Mouse (Mus musculus): ENCODE measurements around the gene Itch. TPM values are rescaled to one million over a fixed set of nuclear protein-coding genes. Genes with fewer than 3 reads are reported as not detected.
"Not testable (repeated sequence)": the region's sequence is repeated elsewhere in the genome, so short reads cannot be mapped to it uniquely, and the experiment has no call there.

Gene Itch
- polyA plus RNA-seq, 1 experiment: 22.7 TPM

DNA sequence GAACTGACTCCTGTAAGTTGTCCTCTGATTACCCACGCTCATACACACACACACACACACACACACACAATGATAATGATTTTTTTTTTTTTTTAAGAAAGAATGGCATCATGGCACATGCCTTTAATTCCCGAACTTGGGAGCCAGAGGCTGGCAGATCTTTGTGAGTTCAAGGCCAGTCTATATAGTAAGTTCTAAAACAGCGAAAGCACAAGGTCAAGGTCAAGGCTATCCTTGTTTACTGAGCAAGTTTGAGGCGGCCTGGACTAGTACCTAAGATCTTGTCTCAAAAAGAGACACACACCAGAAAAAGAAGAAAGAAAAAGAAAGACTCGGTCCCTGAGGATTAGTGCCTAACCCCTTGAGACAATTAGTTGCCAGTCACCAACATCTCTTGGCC is 7.7 kb downstream of the Itch start:
- no peak for DNase-seq (ENCODE audit: extremely low spot score in 1 of 2, low spot score in 1 of 2)

DNA sequence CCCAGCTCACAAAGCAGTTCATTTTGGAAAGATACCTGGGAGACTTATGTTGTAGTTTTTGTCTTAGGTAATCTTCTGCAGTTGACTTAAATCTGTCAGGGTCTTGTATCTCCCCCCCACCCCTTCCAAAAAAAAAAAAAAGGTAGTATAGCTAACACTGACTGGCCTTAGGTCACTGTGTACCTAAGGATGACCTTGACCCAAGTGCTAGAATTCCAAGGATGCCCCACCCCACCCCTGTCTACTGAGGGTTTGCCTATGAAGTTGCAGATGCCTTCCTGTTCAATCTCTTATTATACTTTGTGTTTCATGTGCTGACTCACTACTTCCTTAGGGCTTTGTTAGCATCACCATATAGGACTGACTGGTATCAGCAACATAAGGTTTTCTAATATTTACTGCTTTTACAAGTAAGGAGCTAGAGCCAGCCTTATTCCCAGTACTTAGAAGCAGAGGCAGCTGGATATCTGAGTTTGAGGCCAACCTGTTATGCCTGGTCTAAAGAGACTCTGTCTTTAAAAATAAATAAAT is 8.8 kb downstream of the Itch start:
- DNase-seq (ENCODE audit: extremely low spot score in 1 of 2, low spot score in 1 of 2): no peak

DNA sequence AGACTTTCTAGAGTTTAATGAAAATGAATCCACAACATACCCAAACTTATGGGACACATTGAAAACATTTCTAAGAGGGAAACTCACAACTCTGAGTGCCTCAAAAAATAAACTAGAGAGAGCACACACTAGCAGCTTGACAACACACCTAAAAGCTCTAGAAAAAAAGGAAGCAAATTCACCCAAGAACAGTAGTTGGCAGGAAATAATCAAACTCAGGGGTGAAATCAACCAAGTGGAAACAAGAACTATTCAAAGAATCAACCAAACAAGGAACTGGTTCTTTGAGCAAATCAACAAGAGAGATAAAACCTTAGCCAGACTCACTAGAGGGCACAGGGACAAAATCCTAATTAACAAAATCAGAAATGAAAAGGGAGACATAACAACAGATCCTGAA is 16.0 kb downstream of the Itch start:
- DNase-seq (ENCODE audit: extremely low spot score in 1 of 2, low spot score in 1 of 2): not testable (repeated sequence)

DNA sequence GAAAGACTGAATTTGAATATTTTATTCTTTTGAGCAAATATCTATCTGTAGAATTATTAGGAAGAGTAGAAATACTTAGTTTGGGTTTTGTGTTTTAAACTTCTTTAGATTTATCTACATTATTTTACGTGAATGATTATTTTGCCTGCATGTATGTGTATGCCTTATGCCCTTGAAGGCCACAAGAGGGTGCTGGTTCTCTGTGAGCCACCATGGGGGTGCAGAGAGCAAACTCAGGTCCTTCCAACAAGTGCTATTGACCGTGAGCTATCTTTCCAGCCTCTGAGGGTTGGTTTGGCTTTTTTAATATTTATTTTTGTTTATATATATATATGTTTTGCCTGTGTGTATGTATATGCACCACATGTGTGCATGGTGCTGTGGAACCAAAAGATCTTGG is 74.1 kb downstream of the Itch start:
- peak in 1 of 2 experiments; percentile 20 for DNase-seq (ENCODE audit: extremely low spot score in 1 of 2, low spot score in 1 of 2)

DNA sequence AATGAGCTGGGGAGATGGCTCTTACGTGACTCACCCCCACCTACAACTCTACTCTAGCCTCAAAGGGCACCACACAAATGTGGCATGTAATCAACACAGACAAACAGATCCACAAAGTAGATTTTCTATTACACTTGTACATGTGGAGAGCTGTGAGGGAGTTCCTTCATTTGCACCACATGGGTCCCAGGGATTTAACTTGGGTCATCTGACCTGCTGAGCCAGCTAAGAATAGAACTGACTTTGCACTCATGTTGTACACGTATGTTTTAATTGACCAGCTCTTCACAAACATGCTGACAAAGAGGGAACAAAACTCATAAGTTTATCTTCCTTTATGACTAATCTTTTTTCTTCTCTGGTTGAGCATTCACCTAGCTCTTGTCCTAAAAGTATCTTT is 89.8 kb downstream of the Itch start:
- DNase-seq (ENCODE audit: extremely low spot score in 1 of 2, low spot score in 1 of 2): no peak

DNA sequence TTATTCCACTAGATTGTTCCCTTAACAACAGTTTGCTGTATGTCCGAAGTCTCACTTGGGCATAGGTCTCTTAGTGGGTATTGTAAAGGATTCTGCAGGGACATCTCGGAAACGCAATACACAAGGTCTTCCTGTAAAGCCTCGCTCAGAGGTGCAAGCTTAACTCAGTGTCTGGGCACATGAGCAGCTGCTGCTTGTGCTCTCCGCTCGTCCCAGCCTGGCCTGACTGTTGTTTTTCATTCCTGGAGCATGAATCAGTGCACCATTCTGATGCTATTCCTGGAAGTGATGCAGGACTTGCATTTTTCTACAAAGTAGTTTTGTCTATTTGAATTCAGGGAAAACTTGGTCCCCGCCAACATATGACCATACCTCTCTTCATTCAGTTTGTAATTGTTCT is 91.4 kb downstream of the Itch start:
- DNase-seq (ENCODE audit: extremely low spot score in 1 of 2, low spot score in 1 of 2): peak in 1 of 2 experiments; percentile 32

DNA sequence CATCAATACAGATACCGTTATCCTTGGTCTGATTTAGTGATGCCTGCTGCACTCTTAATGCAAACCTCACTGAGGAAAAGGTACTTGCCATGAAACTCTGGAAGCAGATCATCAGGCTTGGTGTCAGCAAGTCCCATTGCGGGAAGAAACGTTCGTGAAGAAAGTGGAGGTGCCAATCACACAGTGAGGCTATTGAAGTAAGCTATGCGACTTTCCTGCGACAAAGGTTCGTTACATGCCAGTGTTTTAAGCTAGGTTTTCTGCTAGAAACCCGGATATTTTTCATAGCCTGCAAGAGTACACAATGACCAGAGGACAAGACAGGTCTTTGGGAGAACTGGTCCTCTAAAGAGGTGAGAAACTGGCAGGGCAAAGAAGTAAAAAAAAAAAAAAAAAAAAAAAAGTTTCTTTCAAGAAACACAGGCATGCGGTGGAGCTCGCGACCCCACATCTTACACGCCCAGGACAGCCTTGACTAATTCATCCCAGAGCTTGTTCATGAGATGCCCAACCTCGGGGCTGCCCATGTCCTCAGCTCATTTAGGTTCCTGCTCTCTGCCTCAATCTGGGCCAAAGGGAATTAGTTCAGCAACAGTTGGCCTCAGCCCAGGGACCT is 102.5 kb downstream of the Itch start:
- DNase-seq (ENCODE audit: extremely low spot score in 1 of 2, low spot score in 1 of 2): no peak

DNA sequence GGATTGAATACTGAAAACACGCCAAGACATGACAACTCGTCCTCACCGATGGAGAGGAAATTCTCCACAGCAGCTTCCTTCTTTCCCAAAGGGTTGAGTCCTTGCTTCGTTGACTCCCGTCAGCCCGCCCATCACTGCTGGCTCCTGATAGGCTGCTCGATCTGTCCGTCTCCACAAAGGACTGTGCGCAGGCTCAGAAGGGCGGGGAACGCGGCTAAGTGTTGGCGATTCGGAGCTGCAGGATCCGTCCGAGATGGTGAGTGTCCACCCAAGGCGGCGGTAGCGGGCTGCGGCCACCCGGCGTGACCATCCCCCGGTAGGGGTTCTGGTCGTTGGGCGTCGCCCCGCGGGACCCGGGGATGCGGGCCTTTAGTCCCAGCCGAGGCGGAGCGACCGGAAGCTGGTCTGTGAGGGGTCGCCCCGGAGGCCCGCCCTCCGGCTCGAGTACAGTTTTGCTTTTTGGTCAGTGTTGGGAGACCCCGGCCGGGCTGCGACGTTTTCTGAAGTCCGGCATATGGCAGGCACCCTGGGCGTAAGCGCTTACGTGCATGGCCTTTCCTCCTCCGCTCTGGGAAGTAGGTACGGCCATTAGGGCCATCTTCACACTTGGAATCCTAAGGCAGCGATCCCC is 103.2 kb downstream of the Itch start, which contains the start of gene Dynlrb1:
Gene Dynlrb1, plus strand, starts transcription at position 172 of the 631 bp plus-strand sequence.
- peak; percentile 96 to 100 for DNase-seq (ENCODE audit: extremely low spot score in 1 of 2, low spot score in 1 of 2)

DNA sequence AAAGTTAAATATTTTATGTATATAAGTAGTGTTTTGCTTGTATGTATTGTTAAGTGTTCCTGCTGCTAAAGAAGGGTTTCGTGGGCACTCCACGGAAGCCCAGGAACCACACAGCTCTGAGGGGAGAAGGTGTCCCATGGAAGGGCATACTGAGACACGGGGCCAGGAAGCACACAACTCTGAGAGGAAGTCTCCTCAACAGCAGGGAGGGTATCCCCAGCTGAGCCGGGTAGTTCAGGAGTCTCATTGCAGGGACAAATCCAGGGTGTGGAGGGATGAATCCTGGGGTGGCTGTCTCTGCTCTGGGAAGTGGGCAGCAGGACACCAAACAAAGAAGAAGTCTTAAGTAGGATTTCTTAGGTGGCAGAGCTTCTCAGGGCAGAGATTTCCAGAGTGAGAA is 104.0 kb downstream of the Itch start:
- DNase-seq (ENCODE audit: extremely low spot score in 1 of 2, low spot score in 1 of 2): no peak

DNA sequence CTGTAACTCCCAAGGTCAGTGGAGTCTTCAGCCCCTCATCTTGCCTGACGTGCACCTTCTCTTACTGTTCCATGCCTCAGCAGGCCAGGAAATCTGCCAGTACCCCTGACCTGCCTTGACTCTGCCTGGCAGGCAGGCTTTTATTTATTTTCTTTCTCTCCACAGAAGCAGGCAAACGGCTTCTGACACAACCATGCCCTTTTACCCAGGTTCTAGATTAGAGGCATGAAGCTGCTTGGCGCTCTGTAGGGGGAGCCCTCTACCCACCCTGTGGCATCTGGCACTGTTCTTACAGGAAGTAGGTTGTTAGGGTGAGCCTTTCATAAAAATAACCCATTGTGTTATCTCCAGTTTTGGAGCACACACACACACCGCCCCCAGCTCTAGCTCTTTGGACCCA is 107.6 kb downstream of the Itch start:
- no peak for DNase-seq (ENCODE audit: extremely low spot score in 1 of 2, low spot score in 1 of 2)

DNA sequence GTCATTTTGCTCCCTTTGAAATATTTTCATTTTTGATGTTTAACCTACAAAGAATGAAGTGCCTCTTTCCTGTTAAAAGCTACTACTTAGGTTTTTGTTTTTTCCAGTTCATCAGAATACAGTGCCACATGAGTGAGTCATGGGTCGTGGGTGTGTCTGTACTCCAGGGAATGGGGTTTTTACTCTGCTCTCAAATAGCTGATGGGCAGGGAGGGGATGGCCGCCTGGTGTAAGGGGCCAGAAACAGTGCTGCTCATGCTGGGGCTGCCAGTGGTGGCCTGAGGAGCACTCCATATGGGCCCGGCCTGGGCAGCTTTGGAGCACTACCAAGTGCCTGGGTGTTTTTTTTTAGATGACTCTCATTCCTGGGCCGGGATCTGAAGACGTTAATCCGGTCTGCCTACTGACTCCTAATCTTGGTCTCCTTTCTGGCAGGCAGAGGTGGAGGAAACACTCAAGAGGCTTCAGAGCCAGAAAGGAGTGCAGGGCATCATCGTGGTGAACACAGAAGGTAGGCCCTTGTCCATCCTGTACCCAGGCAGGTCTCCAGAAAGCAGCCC is 109.1 kb downstream of the Itch start:
- DNase-seq (ENCODE audit: extremely low spot score in 1 of 2, low spot score in 1 of 2): no peak

DNA sequence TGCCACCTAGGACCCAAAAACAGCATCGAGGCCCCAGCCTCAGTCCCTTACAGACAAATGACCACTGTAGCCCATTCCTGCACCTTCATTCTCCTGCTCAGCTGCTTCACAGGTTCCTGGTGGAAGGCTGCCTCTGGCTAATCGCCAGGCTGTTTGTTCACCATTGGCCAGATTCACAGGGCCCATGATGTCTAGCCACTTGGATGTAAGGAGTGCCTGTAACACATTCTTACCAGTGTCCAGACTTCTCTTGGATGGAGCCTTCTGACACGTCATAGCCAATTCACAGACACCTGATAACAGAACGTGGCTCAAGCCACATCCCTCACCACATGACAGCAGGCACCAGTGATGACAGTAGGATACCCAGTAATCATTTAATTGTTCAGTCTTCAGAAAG is 112.9 kb downstream of the Itch start:
- DNase-seq (ENCODE audit: extremely low spot score in 1 of 2, low spot score in 1 of 2): no peak

DNA sequence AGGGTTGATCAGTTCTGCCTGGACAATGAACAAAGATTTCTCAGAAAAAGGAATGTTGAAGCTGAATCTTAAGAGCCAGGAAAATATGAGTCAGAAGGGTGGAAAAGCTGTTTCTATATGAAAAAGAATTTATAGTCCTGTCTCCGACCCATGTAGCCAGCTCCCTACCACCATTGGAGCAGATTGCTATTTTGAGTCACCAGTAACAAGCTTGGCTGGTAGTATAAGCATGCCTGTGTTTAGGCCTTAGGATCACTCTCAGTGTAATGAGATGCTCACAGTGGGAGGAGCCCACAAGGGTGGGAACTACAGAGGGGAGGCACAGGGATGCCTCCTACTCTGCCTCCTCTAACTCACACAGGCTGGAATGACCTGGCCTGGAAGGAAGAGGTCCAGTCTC is 114.9 kb downstream of the Itch start:
- no peak for DNase-seq (ENCODE audit: extremely low spot score in 1 of 2, low spot score in 1 of 2)

DNA sequence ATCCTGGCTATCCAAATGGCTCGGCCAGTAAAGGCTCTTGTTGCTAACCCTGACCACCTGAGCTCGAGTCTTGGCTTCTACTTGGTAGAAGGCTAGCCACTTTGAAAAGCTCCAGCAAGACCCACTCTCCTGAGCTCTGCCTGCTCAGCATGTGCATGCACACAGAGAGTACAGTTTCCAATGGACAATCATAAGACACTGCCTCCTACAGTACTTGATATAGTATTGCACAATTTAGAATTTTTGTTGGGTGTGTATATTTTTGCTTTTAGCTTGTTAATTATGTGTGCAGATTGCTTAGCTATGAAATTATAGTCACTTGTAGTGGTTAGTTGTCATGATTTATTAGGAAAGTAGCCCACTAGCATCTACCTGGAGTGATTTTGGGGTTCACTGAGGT is 115.4 kb downstream of the Itch start:
- DNase-seq (ENCODE audit: extremely low spot score in 1 of 2, low spot score in 1 of 2): no peak

DNA sequence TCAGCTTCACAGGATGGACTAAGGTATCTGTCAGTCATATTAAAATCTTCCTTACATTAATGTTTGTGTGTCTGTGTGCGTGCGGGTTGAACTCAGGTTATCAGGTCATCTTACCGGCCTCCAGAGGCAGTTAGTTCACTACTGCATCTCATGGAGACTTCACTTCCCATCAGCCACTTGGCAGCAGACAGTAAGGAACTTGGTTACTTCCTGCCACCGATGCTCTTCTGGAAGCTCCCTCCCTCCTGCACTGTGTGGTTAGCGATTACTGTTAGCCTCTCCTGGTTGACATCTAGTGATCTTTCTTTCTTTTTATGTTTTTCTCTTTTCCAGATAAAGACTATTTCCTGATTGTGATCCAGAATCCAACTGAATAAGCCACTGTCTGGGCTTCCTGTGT is 116.3 kb downstream of the Itch start:
- no peak for DNase-seq (ENCODE audit: extremely low spot score in 1 of 2, low spot score in 1 of 2)

DNA sequence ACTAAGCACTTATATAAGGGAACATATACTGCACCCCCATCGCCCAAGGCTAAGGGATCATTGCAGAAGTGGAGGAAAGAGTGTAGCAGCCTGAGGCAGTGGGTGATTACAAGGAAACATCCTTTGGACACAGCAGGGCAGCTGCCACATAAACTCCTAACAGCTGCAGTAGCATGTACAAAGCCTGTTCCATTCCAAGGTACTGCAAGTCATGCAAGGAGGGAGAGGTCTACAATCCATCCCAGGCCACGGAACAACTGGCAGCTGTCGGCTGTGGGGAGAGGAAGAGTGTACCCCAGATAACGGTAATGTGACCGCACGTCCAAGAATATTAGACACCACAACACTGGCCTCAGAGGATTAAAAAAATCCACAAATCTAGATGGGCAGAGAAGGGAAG is 132.2 kb downstream of the Itch start:
- no peak for DNase-seq (ENCODE audit: extremely low spot score in 1 of 2, low spot score in 1 of 2)

DNA sequence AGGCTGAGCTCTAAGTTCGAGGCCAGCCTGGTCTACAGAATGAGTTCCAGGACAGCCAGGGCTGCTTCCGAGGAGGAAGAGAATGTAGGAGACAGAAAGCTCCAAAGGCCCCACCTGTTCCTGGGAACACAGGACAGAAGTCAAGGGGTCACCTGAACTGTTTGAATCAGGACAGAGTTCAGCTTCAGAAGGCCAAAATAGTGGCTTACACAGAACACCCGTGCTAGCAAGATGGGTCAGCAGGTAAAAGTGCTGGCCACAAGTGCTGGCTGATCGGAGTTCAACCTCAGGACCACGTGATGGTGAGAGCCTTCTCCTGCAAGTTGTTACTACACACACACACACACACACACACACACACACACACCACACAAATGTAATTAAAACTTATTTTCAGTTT is 133.6 kb downstream of the Itch start:
- DNase-seq (ENCODE audit: extremely low spot score in 1 of 2, low spot score in 1 of 2): no peak

DNA sequence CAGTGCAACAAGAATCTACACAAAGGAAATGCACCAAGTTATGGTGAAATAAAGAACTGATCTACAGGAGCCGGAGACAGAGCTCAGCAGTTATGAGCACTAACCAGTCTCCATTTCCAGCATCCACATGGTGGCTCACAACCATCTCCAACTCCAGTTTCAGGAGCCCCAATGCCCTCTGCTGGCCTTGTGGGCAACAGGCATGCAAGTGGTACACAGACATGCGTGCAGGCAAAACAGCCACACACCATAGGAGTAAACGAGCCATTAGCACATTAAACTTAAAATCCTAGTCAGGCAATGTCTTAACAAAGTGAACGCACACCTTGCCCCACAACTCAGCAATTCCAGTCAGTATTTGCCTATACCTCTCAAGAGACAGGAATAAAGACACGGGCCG is 138.6 kb downstream of the Itch start:
- DNase-seq (ENCODE audit: extremely low spot score in 1 of 2, low spot score in 1 of 2): no peak

DNA sequence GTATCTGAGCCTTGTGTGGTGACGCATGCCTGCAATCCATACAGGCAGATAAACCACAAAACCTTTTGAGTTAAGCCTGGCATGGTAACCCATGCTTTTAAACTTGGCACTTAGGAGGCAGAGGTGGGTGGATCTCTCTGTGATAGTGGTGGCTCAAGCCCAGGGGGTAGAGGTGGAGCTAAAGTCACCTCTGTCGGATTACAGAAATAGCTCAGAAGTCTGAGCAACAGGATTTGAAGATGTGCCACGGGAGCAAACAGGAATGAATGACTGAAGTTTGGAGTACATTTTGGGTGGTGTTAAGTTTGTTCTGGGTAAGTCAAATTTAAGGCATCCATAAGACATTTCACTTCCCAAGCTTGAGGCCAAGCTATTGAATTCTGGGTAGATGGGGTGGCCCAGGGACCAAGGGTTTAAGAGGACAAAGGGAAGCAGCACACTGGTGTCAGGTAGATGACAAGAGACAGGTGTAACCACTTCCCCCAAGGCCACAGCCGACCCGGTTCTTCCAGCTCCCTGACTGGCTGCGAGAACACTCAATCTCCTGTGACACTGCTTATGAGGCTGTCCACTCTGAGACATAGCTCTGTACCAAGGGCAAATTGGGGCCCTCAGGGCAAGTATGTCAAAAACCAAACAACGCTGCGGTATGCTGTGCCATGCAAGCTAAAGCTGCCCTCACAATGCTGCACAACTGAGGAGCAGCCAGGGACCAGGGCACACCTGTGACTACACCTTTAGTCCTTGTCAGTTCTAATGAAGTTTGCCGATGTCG is 139.3 kb downstream of the Itch start:
- DNase-seq (ENCODE audit: extremely low spot score in 1 of 2, low spot score in 1 of 2): no peak

DNA sequence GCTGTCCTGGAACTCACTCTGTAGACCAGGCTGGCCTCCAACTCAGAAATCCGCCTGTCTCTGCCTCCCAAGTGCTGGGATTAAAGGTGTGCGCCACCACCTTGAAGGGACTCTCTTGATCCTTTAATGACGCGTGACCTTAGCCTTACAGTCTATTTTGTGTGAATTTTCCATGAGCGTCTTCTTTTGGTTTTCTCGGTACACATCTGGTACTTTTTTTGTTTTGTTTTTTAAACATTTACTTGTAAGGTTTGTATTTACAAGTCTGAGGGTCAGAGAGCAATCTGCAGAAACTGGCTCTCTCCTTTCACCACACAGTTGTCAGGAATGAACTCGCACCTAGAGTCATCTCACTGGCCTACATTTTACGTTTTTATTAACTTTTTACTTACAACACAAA is 140.3 kb downstream of the Itch start:
- no peak for DNase-seq (ENCODE audit: extremely low spot score in 1 of 2, low spot score in 1 of 2)

DNA sequence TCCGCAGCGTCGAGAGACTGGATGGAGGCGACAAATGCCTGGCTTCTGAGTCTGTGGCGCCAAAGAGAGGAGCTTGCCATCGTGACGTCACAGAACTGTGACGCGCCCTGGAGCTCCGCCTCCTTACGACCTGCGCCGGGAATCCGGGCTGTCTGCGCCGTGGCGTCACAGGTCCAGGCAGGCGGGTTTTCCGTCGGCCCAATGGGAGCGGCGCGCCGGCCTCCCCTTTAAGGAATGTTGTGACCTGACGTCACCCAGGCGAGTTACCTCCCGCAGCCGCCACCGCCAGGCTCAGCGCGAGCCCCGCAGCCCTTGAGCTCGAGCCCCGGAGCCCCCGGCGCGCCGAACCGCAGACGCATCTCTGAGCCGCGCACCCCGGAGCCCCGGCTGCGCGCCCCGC is 142.9 kb downstream of the Itch start, which contains the start of gene Map1lc3a:
Gene Map1lc3a, plus strand, starts transcription at position 103 of the 400 bp plus-strand sequence.
- DNase-seq (ENCODE audit: extremely low spot score in 1 of 2, low spot score in 1 of 2): peak; percentile 94 to 99
